Mouse (Mus musculus) E14TG2a.4 (cell line): Measurements from ENCODE around the gene Macrod1.

Source experiments
- CTCF ChIP-seq: conservative IDR thresholded peaks from 2 replicates; pipeline ENCODE4 v1.5.1; 2014; ENCODE audit warnings: low read length
- POU5F1 ChIP-seq: IDR thresholded peaks from 2 replicates; pipeline ENCODE4 v1.6.1; 2014; ENCODE audit warnings: low read length, borderline replicate concordance

GRCm38 (mm10) chr19:7142207-7142915, 85.8 kb downstream of the Macrod1 start:
- TF ChIP-seq CTCF (no peak), POU5F1 (no peak)
